9 mouse cellular contexts compared by ENCODE assay signal in genomic region chr8:4512116-4512495, GRCm38 (mm10). TPM values are rescaled to one million over a fixed set of nuclear protein-coding genes. Genes with fewer than 3 reads are reported as not detected.
DNase-seq lines count a peak whose midpoint lies in the region; ATAC-seq and TF ChIP-seq lines count a peak whose summit lies in the region.
"Had no signal": no experiment of that assay in that cellular context is flagged by ENCODE, and none has a peak within 500 bp of the region (broad histone marks: within the 10 kb centered on the region; RNA-seq: fewer than 3 reads in every experiment).

No protein-coding gene starts in this region.

- no peak for TF ChIP-seq CTCF in kidney, postnatal 0 days (IDR thresholded peaks at IDR 0.05; ENCODE audit: low read depth)

- H3K27ac ChIP-seq in kidney, postnatal 0 days: peak overlapping the region; percentile 27; the same call in 1 of the 2 replicates
- peak overlapping the region; percentile 52 for H3K27ac ChIP-seq in embryonic facial prominence, embryonic 12.5 days

- no peaks in the 10 kb centered on the region for H3K9me3 ChIP-seq in kidney, postnatal 0 days (replicated peaks; ENCODE audit: low read length)
- no peaks in the 10 kb centered on the region for H3K9me3 ChIP-seq in embryonic facial prominence, embryonic 12.5 days

- H3K4me1 ChIP-seq in kidney, postnatal 0 days (replicated peaks; ENCODE audit: insufficient read depth, low read length): 0 out of 2 replicates have a peak, but pooled peaks cover 6% of the 10 kb centered on the region
- H3K4me1 ChIP-seq in embryonic facial prominence, embryonic 12.5 days: no peaks in the 10 kb centered on the region

- H3K4me2 ChIP-seq in kidney, postnatal 0 days (ENCODE audit: low read length): no peak overlapping the region
- H3K4me2 ChIP-seq in embryonic facial prominence, embryonic 12.5 days (replicated peaks): no peak overlapping the region

- no peak for ATAC-seq in kidney, postnatal 0 days (replicated peaks; ENCODE audit: low FRiP score, low read depth)
- ATAC-seq in embryonic facial prominence, embryonic 12.5 days (ENCODE audit: insufficient number of reproducible peaks, insufficient read depth, low FRiP score, low TSS enrichment): peak; percentile 64
- no peak for ATAC-seq in megakaryocyte, adult 5-6 weeks (ENCODE audit: poor library complexity, severe bottlenecking)

- WGBS in kidney, postnatal 0 days: 36% methylated on average over 8 of the region's 8 CpGs
- WGBS in embryonic facial prominence, embryonic 12.5 days: 31% methylated on average over 8 of the region's 8 CpGs

- H3K36me3 ChIP-seq in kidney, postnatal 0 days (ENCODE audit: insufficient read depth, low read length): peaks cover 4% of the 10 kb centered on the region; the same call in 1 of the 2 replicates
- H3K36me3 ChIP-seq in embryonic facial prominence, embryonic 12.5 days: no peaks in the 10 kb centered on the region

- peak; percentile 24 for DNase-seq in kidney, postnatal 0 days (ENCODE audit: low spot score)
- no peak for DNase-seq in kidney, postnatal 25 days
- peak; percentile 82 for DNase-seq in heart, postnatal 4 days
- peak; percentile 35 for DNase-seq in ovary, postnatal 36 days (ENCODE audit: low spot score)
- no peak for DNase-seq in gastrocnemius, adult 8-10 months (ENCODE audit: low spot score in 2 of 2)
- no peak for DNase-seq in thymus, postnatal 10 days (ENCODE audit: low spot score in 2 of 2)

- 0 out of 2 replicates have a peak overlapping the region, but pooled peaks have one; percentile 0 for H3K9ac ChIP-seq in kidney, postnatal 0 days (ENCODE audit: low read depth, low read length)
- H3K9ac ChIP-seq in embryonic facial prominence, embryonic 12.5 days: no peak overlapping the region

- H3K27me3 ChIP-seq in kidney, postnatal 0 days (ENCODE audit: insufficient read depth, low read length): no peaks in the 10 kb centered on the region
- H3K27me3 ChIP-seq in embryonic facial prominence, embryonic 12.5 days: no peaks in the 10 kb centered on the region

- H3K4me3 ChIP-seq in kidney, postnatal 0 days (replicated peaks; ENCODE audit: low read depth, low read length): no peak overlapping the region
- H3K4me3 ChIP-seq in embryonic facial prominence, embryonic 12.5 days: no peak overlapping the region
- H3K4me3 ChIP-seq: erythroblast, embryonic 14.5 days had no signal

RNA-seq across cellular contexts. Expression of gene Cers4, which starts 19.3 kb away (rescaled TPM):
- polyA plus RNA-seq in kidney, postnatal 0 days (2015; fragmentation: Nextera tagmentation; extraction: Ambion mirVana): 18.8 and 19.9 TPM in 2 replicates
- 13.9 and 14.9 TPM in 2 replicates for polyA plus RNA-seq in embryonic facial prominence, embryonic 12.5 days (2016; fragmentation: Nextera tagmentation; extraction: Ambion mirVana)
- 10 to 100 TPM; 59.9 to 65.8 TPM for total RNA-seq in heart, postnatal 4 days (2021)
- 1 to 10 TPM; 1.8 to 4.3 (median 2.5) TPM for total RNA-seq in gastrocnemius, adult 8-10 months (2022)
- 1.2 and 1.9 TPM in 2 replicates for total RNA-seq in megakaryocyte, adult 5-6 weeks (2015)
- total RNA-seq in megakaryocyte, adult 5-6 weeks (2017): 0.81 and 2.1 TPM in 2 replicates
- polyA plus RNA-seq: erythroblast, embryonic 14.5 days had no signal

Comparison
In these comparisons a context has a peak if more than half of its experiments do, and no peak if none do; other contexts are left out.
1. DNase-seq: peak in kidney, postnatal 0 days (single experiment), heart, postnatal 4 days (single experiment) and ovary, postnatal 36 days (single experiment); none in kidney, postnatal 25 days (0 of 2), gastrocnemius, adult 8-10 months (0 of 2) and thymus, postnatal 10 days (0 of 2).
2. RNA of gene Cers4, which starts 19.3 kb away (total RNA-seq): 59.9 to 65.8 TPM in heart, postnatal 4 days; 1.8 to 4.3 TPM in gastrocnemius, adult 8-10 months and 0.81 to 2.1 TPM in megakaryocyte, adult 5-6 weeks; every median in the first group is over 10 times any median in the second.